ENCODE assay signal across 12 mouse cellular contexts in the genomic region with DNA sequence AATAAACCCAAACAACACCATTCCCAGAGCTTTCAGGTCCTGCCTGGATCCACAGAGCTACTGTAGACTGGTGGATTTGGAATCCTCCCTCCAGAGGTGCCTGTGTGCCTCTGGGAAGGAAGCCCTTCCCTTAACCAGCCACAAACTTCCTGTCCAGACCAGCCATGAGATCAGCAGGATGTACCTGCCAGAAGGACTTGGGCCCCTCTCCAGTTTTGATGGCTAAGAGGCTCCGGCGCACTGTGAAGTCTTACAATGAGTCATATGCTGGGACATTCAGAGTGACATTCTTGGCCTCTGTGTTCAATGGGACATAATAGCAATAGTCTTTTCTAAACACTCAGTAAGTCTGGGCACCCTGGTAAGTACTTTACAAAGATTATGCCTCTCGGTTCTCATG.
DNase-seq lines count a peak whose midpoint lies in the region; ATAC-seq lines count a peak whose summit lies in the region.
"Had no signal": no experiment of that assay in that cellular context is flagged by ENCODE, and none has a peak within 500 bp of the region (broad histone marks: within the 10 kb centered on the region; RNA-seq: fewer than 3 reads in every experiment).

No protein-coding gene starts in this region.

- no peaks in the 10 kb centered on the region for H3K36me3 ChIP-seq in midbrain, embryonic 11.5 days (ENCODE audit: control insufficient read depth, insufficient read depth, low read length)
- H3K36me3 ChIP-seq: hindbrain, embryonic 10.5 days; neural tube, embryonic 13.5 days had no signal

- no peaks in the 10 kb centered on the region for H3K4me1 ChIP-seq in midbrain, embryonic 11.5 days (ENCODE audit: control insufficient read depth, insufficient read depth, low read length)

- WGBS in midbrain, embryonic 11.5 days: 88% methylated on average over 3 of the region's 3 CpGs

- no peak overlapping the region for H3K4me2 ChIP-seq in midbrain, embryonic 11.5 days
- H3K4me2 ChIP-seq: neural tube, embryonic 13.5 days had no signal

- ATAC-seq in midbrain, embryonic 11.5 days (ENCODE audit: low FRiP score): no peak

- no peak overlapping the region for H3K9ac ChIP-seq in midbrain, embryonic 11.5 days (ENCODE audit: low read length)
- H3K9ac ChIP-seq: neural tube, embryonic 13.5 days had no signal

- H3K27ac ChIP-seq in midbrain, embryonic 11.5 days (ENCODE audit: low read depth, low read length): no peak overlapping the region
- H3K27ac ChIP-seq: neural tube, embryonic 13.5 days had no signal

- no peak overlapping the region for H3K4me3 ChIP-seq in midbrain, embryonic 11.5 days (ENCODE audit: low read depth, low read length)
- H3K4me3 ChIP-seq: hindbrain, embryonic 10.5 days; neural tube, embryonic 13.5 days had no signal

- no peaks in the 10 kb centered on the region for H3K9me3 ChIP-seq in midbrain, embryonic 11.5 days (ENCODE audit: control insufficient read depth, low read length)
- H3K9me3 ChIP-seq: hindbrain, embryonic 10.5 days; neural tube, embryonic 13.5 days had no signal

- H3K27me3 ChIP-seq in midbrain, embryonic 11.5 days (ENCODE audit: control insufficient read depth, insufficient read depth, low read length): no peaks in the 10 kb centered on the region
- H3K27me3 ChIP-seq: neural tube, embryonic 13.5 days had no signal

- DNase-seq in 3T3-L1 (ENCODE audit: low read depth, low spot score): peak; percentile 77
- peak; percentile 86 for DNase-seq in Muller cell, postnatal 12 days (ENCODE audit: inconsistent ontology term)
- DNase-seq in heart, adult 9 months (ENCODE audit: low spot score in 2 of 2): peak; percentile 63 to 64
- DNase-seq in lung, adult 18-20 months: peak; percentile 78 to 83
- DNase-seq in layer of hippocampus, adult 9-11 months: no peak
- no peak for DNase-seq in cerebellum, adult 18-20 months
- DNase-seq in midbrain, embryonic 11.5 days (ENCODE audit: low spot score, missing footprints): no peak
- no peak for DNase-seq in layer of hippocampus, postnatal 36 days
- DNase-seq: kidney, postnatal 25 days; thymus, postnatal 36 days had no signal

Comparison
In these comparisons a context has a peak if more than half of its experiments do, and no peak if none do; other contexts are left out.
1. DNase-seq: peak in 3T3-L1 (single experiment), Muller cell, postnatal 12 days (single experiment), heart, adult 9 months (2 of 2) and lung, adult 18-20 months (2 of 2); none in layer of hippocampus, adult 9-11 months (single experiment), cerebellum, adult 18-20 months (0 of 2), midbrain, embryonic 11.5 days (single experiment) and layer of hippocampus, postnatal 36 days (0 of 2).